Mouse (Mus musculus) spleen, adult 18-20 months (tissue): ENCODE data around the gene 4931428F04Rik.
"Not testable (repeated sequence)": the region's sequence is repeated elsewhere in the genome, so short reads cannot be mapped to it uniquely, and the experiment has no call there.

Experiments
- DNase-seq, 2 experiments: peaks; one replicate each; pipeline ENCODE4 v3.0.0; 2022; ENCODE audit warnings: mixed read lengths in 2 of 2

The 4931428F04Rik gene

DNA sequence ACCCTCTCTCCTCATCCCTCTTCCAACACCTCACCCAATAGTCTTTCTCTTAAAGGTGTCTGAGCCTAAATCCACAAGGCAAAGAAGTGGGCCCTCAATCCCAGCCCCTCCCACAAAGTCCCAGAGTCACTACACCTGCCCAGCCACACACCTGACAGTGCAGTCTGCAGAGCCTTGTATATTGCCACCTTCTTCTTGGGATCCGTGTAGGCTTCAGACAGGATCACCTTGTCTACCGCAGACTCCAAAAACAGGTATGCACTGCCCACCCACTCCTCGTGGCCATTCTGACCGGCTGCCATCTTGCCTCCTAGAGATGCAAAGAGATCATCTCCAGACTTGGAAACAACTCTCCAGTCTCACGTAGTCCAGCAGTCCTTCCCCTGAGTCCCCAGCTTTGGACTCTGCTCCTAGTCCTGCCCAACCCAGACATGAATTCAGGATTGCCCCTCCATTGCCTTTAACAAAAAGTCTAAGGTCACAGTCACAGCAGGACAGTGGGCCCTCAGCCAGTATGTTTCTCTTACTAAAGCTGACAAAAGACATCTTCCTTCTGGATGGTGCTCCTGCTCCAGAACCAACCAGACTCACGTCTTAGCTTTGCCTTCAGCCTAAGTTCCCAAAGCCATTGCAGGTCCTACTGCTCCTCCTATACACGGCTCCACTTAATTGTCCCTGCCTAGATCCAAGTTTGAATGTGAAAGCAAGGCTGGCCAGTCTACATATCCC, 29.1 kb downstream of the 4931428F04Rik start:
- DNase-seq: no peak

DNA sequence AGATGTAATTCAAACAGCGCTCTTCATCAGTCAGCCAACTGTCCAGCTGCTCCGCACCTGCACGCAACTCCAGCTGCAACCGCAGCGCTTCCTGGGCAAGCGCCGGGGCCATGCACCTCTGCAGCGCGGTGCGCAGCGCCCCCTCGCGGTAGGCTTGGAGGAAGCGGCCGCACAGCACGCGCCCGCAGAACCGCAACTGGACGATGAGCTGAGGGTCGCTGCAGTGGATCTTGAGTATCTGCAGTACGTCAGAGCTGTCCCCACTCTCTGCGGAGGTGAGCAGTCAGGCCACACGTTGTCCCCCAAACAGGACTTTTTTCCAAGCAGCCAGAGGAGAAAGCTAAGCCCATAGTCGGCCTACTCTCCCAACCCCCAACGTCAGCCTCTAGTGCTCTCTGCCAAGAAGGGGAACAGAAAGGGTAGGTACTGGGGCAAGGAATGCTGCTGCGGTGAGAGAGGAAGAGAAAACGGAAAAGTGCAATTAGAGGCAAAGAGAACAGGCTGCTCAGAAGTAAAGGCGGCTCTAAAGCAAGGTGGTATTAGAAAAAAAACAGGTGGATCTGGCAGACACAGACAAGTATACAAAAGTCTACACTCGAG, 29.8 kb downstream of the 4931428F04Rik start:
- peak; percentile 60 to 78 for DNase-seq

DNA sequence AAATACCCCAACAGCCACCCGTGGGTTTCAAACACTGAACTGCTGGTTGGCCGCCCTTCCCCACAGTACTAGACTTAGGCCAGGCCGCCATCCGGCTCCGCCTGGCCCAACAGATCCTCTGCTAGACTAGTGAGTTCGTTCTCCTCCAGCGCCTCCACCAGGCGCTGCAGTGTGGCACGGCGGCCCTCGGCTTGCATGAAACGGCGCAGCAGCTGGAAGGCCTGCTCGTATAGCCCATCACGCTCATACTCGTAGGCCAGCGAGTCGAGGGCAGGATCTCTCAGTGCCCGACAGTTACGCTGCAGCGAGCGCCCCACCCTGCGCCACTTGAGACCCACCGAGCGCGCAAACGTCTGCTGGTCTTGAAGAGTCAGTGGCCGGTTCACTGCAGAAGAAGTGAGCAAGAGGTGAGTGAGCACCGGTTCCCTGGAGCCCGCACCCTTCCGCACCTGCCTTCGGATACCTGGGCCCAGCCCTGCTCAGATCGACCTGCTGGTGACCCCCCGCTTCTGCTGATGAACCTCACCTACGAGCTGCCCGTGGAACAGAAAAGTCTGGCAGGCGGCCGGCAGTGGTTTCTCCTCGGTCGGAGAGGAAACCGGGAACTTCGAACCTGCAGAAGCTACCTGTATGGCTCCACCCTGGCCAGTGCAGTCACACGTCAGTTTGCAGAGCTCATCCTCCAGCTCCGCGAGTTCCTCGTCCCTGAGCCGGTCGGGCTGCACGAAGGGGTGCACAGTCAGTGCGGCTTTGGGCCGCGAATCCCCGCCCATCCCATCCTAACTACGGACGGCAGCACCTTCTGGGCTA, 30.5 kb downstream of the 4931428F04Rik start:
- no peak for DNase-seq

DNA sequence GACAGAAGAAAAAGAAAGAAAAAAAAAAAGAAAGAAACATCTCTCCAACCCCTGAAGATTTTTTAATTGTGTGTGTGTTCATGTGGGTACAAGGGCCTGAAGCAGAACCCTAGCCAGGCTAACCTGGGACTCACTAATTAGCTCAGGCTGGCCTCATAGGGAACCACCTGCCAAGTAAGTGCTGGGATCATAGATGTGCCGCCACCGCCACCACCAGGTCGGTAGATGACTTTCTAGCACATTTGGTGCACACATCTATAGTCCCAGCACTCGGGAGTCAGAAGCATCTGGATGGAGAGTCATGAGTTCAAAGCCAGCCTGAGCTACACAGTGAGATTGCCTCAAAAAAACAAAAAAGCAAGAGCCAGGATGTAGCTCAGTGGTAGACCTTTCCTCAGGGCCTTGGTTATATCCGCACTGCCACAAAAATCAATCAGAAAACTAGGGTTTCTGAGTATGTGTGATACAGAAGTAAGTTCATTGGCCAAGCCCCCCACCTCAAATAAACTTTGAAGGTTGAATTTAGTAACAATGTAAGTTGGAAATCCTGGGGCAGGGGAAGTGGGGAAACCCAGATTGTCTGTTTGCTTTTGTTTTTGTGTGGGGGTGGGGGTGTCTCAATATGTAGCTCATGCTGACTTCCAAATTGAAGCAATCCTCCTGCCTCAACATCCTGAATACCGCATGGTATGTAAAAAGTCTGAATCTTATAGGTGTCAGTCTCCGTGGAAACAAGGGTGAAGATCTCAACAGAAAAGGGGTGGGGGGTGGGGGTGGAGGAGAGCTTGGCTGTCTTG, 32.1 kb downstream of the 4931428F04Rik start:
- DNase-seq: no peak

DNA sequence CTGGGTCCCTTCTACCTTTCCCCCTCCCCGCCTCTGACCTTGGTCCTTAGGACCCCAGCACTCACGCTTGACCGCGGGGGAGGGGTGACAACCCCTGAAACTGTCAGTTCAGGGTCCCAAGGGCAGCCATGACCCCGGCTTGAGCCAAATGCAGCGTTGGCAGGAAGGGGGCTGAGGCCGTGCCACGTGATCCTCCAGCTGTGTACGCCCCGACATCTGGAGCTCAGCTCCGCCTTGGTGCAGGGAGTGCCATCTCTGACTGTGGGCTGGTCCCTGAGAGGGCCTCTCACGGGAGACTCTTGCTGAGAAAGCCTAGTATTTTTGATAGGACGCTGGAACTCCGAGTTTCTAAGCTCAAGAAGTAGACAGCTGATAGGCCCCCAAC, 34.7 kb downstream of the 4931428F04Rik start, which contains the start of gene B3gnt9:
Gene B3gnt9, minus strand, starts transcription at position 188 of the 385 bp plus-strand sequence.
- peak in 1 of 2 experiments; percentile 43 for DNase-seq

DNA sequence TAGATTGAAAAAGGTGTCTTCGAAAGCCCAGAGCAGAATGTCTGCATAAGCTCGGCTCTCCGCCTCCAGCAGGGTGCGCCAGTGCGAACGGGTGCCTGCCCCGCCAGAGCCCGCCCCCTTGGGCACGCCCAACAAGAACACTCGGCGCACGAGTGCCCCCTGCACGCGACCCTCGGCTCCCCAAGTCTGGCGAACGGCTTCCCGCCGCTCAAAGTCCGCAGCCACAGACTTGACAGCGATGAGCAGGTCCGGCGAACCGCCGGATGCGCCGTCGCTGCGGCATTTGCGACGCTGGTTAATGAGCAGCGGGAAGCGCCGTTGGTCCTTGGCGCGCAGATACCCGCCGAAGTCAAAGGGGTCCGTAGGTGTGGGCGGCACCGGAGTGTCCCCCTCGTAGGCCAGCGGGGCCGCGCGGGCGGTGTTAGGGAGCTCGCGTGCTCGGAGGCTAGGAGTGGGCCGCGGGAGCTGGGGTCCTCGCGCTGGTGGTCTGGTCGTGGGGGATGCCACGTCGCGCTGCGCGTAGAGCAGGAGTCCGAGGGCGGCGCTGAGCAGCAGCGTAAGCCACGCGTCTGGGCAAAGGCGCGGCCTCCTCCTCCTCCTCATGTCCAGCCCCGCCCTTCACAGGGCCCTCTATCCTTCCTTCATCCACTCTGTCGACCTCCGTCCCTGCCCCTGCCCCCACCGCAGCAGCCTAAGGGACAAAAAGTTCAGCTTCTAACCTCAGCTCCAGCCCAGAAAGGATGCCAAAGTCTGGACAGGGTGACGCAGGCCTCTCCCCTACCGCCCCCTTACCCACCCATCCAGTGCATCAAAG, 35.3 kb downstream of the 4931428F04Rik start:
- peak; percentile 79 to 94 for DNase-seq

DNA sequence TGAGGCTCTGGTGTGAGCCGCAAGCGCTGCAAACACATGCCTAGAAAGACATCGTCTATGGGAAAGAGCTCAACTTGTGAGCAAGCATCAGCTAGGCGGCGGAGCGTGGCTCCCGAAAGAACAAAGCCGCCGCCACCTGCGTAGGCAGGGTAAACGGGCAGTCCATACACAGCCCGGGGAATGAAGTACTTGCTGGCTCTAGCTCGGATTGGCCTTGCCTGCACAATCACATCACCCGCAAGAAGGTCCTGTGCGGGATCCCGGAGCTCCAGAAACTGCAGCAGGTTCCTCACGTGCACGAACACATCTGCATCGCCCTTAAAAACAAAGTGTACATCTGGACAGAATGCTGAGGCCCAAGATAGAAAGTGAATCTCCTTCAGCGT, 35.9 kb downstream of the 4931428F04Rik start:
- DNase-seq: no peak

DNA sequence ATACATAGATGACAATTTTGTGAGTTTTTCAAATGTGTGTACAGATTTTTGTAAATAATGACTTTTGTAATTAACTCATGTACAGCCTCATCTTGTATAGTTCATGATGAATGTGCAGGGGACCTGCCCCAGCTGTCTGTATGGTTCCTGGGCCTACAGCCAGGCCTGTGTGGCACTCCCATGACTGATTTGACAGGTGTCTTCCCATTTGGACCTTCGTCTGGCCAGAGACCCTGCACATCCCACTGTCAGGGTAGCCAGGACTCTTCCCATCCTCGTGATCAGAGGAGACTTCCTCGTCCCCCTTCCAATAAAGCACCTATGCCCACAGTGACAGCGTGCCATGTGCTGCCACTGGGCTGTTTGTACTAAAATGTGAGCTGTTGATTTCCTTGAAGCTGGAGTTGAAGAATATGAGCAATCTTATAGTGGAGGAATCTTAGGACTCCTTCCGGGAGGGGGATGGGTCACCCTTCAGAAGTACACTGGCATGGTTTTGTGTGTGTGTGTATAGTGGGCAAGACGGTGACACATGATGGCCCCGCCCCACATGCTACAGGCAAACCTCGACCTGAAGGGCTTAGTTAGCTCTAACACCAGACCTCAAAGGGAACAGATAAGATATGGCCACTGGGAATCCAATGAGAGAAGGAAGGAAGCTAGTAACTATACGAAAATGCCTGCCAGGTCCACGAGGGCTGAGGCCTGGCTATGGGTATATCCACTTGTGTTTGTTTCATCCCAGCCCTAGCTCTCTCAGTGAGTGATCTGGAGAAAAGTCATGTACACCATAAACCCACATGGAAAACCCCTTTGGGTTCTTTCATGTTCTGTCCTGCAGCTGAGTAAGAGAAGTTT, 36.8 kb downstream of the 4931428F04Rik start:
- no peak for DNase-seq

DNA sequence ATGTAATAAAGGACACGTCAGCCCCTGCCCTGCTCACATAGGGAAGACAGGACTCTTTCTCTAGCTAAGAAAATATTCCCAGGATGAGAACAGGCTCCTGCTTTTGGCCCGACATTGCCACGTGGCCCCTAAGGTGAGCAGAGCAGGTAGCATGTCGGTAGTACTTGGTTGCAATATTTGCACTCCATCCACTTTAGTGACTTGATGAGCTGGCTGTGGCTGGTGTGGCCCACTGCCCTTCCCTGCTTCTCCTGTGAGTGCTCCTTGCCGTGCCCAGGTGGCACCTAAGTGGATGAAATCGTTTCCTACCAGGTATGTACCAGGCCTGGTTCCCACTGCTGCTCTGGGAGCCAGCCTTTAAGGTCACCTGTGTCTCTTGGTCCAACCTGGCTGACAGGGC, 37.7 kb downstream of the 4931428F04Rik start:
- DNase-seq: no peak

DNA sequence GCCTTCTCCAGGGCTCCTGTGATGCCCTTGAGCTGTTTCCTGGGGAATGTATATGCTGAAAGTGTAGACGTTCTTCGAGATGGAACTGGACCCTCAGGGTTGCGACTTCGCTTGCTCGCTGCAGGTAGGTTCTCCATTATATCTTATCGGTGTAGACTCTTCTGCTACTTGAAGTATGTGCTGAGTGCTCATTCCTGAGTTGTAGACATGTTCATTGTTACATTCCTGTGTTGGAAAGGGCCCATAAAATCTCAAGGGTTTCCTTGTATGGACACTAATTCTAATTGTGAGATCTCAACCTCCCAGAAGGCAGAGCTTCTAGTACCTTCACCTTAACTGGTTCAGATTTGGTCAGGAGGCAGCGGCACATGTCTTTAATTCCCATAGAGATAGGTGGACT, 48.6 kb downstream of the 4931428F04Rik start:
- DNase-seq: no peak

DNA sequence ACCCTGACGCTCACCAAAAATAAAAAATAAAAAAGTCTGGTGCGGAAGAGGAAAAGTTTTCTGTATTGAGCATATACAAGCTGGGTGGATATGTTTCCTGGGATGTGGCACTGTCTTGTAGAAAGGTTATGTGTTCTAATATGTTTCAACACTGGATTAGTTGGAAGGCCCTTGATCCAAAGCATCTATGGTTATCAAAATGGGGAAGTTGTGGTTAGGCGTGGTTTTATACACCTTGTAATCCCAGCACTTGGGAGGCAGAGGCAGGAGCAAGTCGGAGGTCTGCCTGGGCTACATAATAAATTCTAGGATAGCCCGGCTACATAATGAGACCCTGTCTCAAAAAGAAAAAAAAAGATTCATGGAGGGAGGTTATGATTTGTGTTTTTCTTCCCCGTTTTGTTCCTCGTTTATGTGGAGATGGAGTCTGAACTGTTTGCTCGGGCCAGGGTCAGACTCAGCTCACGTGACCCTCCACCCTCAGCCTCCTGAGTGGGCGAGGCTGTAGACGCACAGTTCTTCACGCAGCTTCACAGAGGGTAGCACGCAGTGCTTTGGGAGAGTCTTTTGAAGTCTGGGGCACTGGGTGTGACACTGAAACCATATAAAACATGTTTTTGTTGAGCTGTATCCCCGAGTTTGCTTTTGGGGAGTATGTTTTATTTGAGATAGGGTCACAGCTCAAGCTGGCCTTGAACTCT, 52.1 kb downstream of the 4931428F04Rik start:
- DNase-seq: no peak

DNA sequence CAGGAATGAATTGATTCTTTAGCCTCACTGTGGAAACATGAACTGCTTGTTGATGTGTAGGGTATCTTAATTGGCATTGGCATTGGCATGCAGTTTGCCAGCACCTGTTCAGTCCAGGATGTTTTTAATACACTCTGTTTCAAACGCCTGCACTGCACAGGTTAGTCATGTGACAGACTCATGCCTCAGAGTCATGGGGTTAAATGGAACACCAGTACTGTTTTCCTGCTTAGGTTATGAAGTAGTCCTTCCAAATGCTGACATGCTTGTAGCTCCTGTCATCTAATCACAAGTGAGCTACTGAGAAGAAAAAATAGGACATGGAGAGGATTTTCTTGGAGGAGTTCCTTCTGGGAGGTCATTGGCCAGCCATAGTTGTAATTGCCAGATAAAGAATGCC, 54.5 kb downstream of the 4931428F04Rik start:
- DNase-seq: no peak

DNA sequence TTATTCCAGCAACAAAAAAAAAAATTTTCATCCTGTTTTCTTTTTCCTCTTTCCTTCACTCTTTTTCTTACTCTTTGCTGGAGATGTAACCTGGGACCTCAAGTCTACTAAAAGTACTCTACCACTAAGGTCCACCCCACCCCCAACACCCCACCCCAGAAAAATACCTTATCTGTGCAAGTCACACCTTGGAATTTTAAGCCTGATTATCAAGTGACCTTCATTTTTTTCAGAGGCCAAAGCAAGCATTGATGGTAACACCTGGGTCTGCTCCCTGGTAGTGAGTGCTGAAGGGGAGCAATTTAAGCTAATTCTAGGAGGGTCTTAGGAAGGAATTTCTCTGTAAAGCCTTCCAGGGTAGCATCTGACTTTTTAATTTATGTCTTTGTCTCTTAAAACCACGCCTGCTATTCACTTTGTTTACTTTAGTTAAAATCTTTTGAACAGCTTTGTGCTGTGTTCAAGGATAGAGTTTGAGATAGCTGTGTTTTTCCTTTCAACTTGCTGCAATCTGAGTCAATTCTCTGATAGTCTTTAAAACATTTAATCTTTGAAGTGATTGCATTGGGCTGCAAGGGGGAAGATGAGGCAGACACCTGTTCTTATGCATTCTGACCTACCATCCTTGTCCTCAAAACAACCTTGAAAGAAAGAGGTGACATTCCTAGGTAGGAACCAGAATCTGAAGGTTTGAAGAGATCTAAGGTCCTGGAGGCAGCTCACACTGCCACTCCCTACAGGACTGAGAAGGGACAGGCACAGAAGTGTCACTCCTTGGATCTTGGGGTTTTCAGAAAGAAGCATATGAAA, 56.3 kb downstream of the 4931428F04Rik start:
- DNase-seq: no peak

DNA sequence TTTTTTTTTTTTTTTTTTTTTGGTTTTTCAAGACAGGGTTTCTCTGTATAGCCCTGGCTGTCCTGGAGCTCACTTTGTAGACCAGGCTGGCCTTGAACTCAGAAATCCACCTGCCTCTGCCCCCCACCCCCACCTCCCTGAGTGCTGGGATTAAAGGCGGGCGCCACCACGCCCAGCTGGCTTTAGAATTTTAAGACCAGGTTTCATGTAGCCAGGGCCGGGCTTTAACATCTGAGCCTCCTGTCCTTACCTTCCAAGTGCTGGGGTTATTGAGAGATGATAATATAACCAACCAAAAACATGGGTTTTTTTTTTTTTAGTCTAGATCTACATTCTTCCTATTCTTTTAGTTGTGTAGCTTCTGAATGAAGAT, 57.4 kb downstream of the 4931428F04Rik start:
- DNase-seq: not testable (repeated sequence)

DNA sequence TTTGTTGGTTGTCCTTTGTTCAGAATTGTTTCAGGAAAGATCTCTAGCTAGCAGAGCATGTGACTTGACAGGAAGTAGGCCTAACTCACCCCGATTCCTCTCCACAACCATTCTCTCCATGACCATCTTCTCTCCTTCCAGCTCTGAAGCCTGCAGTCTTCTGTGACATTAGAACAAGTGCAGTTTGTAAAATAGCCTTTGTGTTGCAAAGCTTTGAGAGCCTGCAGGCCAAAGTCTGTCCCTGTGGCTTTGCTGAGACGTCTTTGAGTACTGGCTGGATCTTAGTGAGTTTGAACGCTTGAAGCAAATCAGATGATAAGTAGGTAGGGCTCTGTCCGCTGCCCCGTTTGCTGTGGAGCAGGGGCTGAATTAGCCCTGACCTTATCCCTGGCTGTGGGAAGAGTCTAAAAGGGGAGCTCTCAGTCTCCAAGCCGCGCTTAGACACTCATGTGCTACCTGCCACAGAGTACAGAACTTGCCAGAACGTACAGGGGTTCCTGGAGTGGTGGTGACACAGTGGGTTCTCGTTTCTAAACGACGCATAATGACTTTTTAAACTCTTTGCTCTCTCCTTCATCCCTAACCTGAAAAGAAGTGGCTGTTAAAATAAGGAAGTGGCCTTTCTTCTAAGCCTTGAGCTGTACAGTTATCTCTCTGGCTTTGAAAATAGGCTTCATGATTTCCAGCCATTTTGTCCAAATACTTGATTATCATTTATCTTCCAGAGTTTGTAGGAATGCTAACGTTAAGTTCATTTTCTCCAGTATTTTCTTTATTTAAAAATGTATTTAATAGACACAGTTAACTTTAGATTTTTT, 58.0 kb downstream of the 4931428F04Rik start:
- no peak for DNase-seq
